Mouse (Mus musculus): ENCODE measurements around the gene Snx13. TPM values are rescaled to one million over a fixed set of nuclear protein-coding genes. Genes with fewer than 3 reads are reported as not detected.

Snx13 gene
- total and polyA plus RNA-seq, 3 experiments: 6.2 to 7.6 TPM; not detected in 1

- Histone ChIP-seq H3K9ac (ENCODE audit: control insufficient read depth, low read depth, low read length, poor library complexity, severe bottlenecking) (no peak overlapping the region), H3K79me2 (ENCODE audit: control insufficient read depth, insufficient read depth, low read length, poor library complexity) (peaks cover 1% of the 10 kb centered on the region; the same call in 1 of the 2 replicates), H3K4me1 (ENCODE audit: control insufficient read depth in 1 of 2, insufficient read depth in 2 of 2, low read length in 2 of 2) (no peaks in the 10 kb centered on the region), H3K36me3 (ENCODE audit: control insufficient read depth in 1 of 2, insufficient read depth in 2 of 2, low read length in 2 of 2) (peaks cover 0 to 2% of the 10 kb centered on the region in 2 experiments; a peak in 1 of 4 replicates), H3K4me3 (ENCODE audit: control insufficient read depth in 1 of 2, insufficient read depth in 1 of 2, low read depth in 2 of 2, low read length in 2 of 2) (no peak overlapping the region), H3K9me3 (replicated peaks; ENCODE audit: insufficient read depth, low read length) (no peaks in the 10 kb centered on the region), H3K27ac (ENCODE audit: control insufficient read depth, low read depth, low read length) (no peak overlapping the region), H3K27me3 (ENCODE audit: control insufficient read depth in 1 of 2, insufficient read depth in 2 of 2, low read length in 2 of 2) (no peaks in the 10 kb centered on the region)
- no peak for TF ChIP-seq TAL1 (IDR thresholded peaks at IDR 0.05; ENCODE audit: low read length)
- TF ChIP-seq BHLHE40 (IDR thresholded peaks at IDR 0.05; ENCODE audit: borderline replicate concordance, low read depth, low read length): no peak
- no peak for TF ChIP-seq RAD21 (IDR thresholded peaks at IDR 0.05; ENCODE audit: low read depth, low read length)
- no peak for TF ChIP-seq MEF2A (IDR thresholded peaks at IDR 0.05; ENCODE audit: extremely low read depth, insufficient replicate concordance, low read depth, low read length, poor library complexity, severe bottlenecking)
- no peak for TF ChIP-seq NRF1 (IDR thresholded peaks at IDR 0.05; ENCODE audit: insufficient read depth, low read depth, low read length, poor library complexity, severe bottlenecking)
- TF ChIP-seq CHD1 (IDR thresholded peaks at IDR 0.05; ENCODE audit: low read depth, low read length): no peak
- TF ChIP-seq RCOR1 (IDR thresholded peaks at IDR 0.05; ENCODE audit: low read depth, low read length): no peak
- TF ChIP-seq ELF1 (IDR thresholded peaks at IDR 0.05; ENCODE audit: low read depth, low read length): no peak
- TF ChIP-seq MAX (IDR thresholded peaks at IDR 0.05; ENCODE audit: low read length): no peak
- no peak for TF ChIP-seq MYB (IDR thresholded peaks at IDR 0.05; ENCODE audit: low read depth, low read length)
- TF ChIP-seq ETS1 (IDR thresholded peaks at IDR 0.05; ENCODE audit: low read depth, low read length): no peak
- TF ChIP-seq ZKSCAN1 (IDR thresholded peaks at IDR 0.05; ENCODE audit: low read depth, low read length): no peak
- TF ChIP-seq TBP (IDR thresholded peaks at IDR 0.05; ENCODE audit: low read depth, low read length): no peak
- no peak for TF ChIP-seq MAFK (IDR thresholded peaks at IDR 0.05; ENCODE audit: borderline replicate concordance, low read depth, low read length)
- TF ChIP-seq CTCF (IDR thresholded peaks at IDR 0.05 in 2 of 3, conservative IDR thresholded peaks at IDR 0.05 in 1 of 3; ENCODE audit: control insufficient read depth in 1 of 3, insufficient read depth in 1 of 3, low read depth in 2 of 3, low read length in 3 of 3, poor library complexity in 1 of 3, severe bottlenecking in 1 of 3): no peak
- DNase-seq (ENCODE audit: low read depth, low spot score): no peak
Measured at GRCm38 (mm10) chr12:35063697-35064468, 16.9 kb downstream of the Snx13 start.

- Histone ChIP-seq H3K79me2 (ENCODE audit: control insufficient read depth, insufficient read depth, low read length, poor library complexity) (no peaks in the 10 kb centered on the region; the same call in 1 of the 2 replicates), H3K9ac (ENCODE audit: control insufficient read depth, low read depth, low read length, poor library complexity, severe bottlenecking) (no peak overlapping the region), H3K27me3 (ENCODE audit: control insufficient read depth in 1 of 2, insufficient read depth in 2 of 2, low read length in 2 of 2) (no peaks in the 10 kb centered on the region), H3K4me3 (ENCODE audit: control insufficient read depth in 1 of 2, insufficient read depth in 1 of 2, low read depth in 2 of 2, low read length in 2 of 2) (no peak overlapping the region), H3K9me3 (replicated peaks; ENCODE audit: insufficient read depth, low read length) (no peaks in the 10 kb centered on the region), H3K27ac (ENCODE audit: control insufficient read depth, low read depth, low read length) (no peak overlapping the region), H3K4me1 (ENCODE audit: control insufficient read depth in 1 of 2, insufficient read depth in 2 of 2, low read length in 2 of 2) (no peaks in the 10 kb centered on the region), H3K36me3 (ENCODE audit: control insufficient read depth in 1 of 2, insufficient read depth in 2 of 2, low read length in 2 of 2) (no peaks in the 10 kb centered on the region; a peak in 1 of 4 replicates)
- TF ChIP-seq ELF1 (IDR thresholded peaks at IDR 0.05; ENCODE audit: low read depth, low read length) (no peak), EP300 (IDR thresholded peaks at IDR 0.05; ENCODE audit: low read depth in 1 of 2, low read length in 2 of 2) (no peak)
- DNase-seq (ENCODE audit: low read depth, low spot score): no peak
Measured at GRCm38 (mm10) chr12:35067621-35068020, 20.6 kb downstream of the Snx13 start.

All from MEL (cell line).